Mouse (Mus musculus) limb, embryonic 15.5 days (tissue): Measurements from ENCODE around the gene Vwce. TPM values are rescaled to one million over a fixed set of nuclear protein-coding genes. Genes with fewer than 3 reads are reported as not detected.

Experiments
- ATAC-seq: fragments of 200-750 bp; cut with Nextera tagmentation; 2 replicates; pipeline ENCODE4 v1.8.0; 2017; ENCODE audit warnings: low read depth, moderate TSS enrichment; ENCODE audit not compliant: insufficient number of reproducible peaks, low FRiP score, low TSS enrichment
- H3K27ac ChIP-seq: fragments of 300-500 bp; sonication (generic); 2 replicates; pipeline ENCODE4 v1.5.1; 2015; ENCODE audit warnings: moderate library complexity, mild to moderate bottlenecking, inconsistent platforms
- H3K27me3 ChIP-seq: fragments of 300-500 bp; sonication (generic); 2 replicates; pipeline ENCODE4 v1.6.1; 2015; ENCODE audit warnings: inconsistent platforms
- H3K36me3 ChIP-seq: fragments of 300-500 bp; sonication (generic); 2 replicates; pipeline ENCODE4 v1.6.1; 2015; ENCODE audit warnings: inconsistent platforms
- H3K4me1 ChIP-seq: fragments of 300-500 bp; sonication (generic); 2 replicates; pipeline ENCODE4 v1.6.1; 2015; ENCODE audit warnings: inconsistent platforms
- H3K4me2 ChIP-seq: fragments of 300-500 bp; sonication (generic); 2 replicates; pipeline ENCODE4 v1.6.1; 2015; ENCODE audit warnings: mild to moderate bottlenecking, inconsistent platforms
- H3K4me3 ChIP-seq: fragments of 300-500 bp; sonication (generic); 2 replicates; pipeline ENCODE4 v1.5.1; 2015; ENCODE audit warnings: mild to moderate bottlenecking, inconsistent platforms
- H3K9ac ChIP-seq: fragments of 300-500 bp; sonication (generic); 2 replicates; pipeline ENCODE4 v1.6.1; 2015; ENCODE audit warnings: inconsistent platforms
- H3K9me3 ChIP-seq: fragments of 300-500 bp; sonication (generic); 2 replicates; pipeline ENCODE4 v1.6.1; 2016; ENCODE audit warnings: inconsistent platforms
- WGBS: fragments of 180-500 bp; shearing (Covaris S2); methylation state at CpG from one replicate; pipeline ENCODE4 v1.1.7; 2015; 5-methylcytosine and 5-hydroxymethylcytosine counted together
- polyA plus RNA-seq: library from polyadenylated mRNA; unstranded; fragments of >200 nt; fragmentation: Nextera tagmentation; extraction: Ambion mirVana; gene quantifications from 2 replicates; pipeline ENCODE4 v1.2.1, GENCODE M21; 2015

Vwce gene
- polyA plus RNA-seq, 1 experiment from 2014 or later, result 2.8 TPM

DNA sequence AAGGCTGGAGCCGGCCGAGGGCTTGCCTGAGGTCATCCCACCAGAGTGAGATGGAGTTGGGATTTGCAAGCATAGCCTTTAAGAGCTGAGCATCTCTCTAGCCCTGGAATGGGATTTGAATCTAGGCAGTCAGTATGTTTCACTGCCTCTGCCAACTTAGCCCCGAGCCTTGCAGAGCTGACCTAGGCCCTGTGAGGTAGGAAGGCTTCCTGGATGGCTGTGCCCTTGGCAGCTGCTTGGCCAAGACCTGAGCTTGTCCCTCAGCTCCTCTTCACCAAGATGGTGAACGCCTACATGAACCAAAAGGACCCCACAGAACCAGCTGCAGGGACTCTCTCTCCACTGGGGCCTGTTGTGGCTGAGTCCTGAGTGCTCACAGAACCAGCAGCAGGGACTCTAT lies 76.7 kb downstream of the Vwce start:
- Histone ChIP-seq H3K9ac (no peak overlapping the region), H3K4me2 (no peak overlapping the region), H3K4me3 (no peak overlapping the region), H3K36me3 (peaks cover 67% of the 10 kb centered on the region), H3K4me1 (peaks cover 22% of the 10 kb centered on the region), H3K27ac (no peak overlapping the region), H3K9me3 (no peaks in the 10 kb centered on the region), H3K27me3 (no peaks in the 10 kb centered on the region)
- ATAC-seq, result no peak
- WGBS, result 89% methylated on average over 4 of the region's 4 CpGs

DNA sequence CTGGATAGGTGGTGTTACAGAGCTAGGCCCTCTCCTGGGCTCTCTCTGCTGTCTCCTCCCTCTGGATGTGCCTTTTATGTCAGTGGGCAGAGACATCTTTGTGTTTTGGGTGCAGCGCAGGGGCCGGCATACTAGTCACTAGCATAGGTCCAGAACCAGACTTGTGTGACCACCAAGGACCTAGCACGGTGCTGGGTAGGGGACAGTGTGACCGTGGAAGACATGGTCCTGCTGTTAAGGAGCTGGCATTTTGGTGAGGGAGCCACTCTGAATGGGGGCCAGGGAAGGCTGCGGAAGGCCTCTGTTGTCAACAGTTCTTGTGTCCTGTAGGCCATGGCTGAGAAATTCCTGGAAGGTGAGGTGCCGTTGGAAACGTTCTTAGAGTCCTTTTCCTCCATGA lies 78.2 kb downstream of the Vwce start:
- no peak for ATAC-seq
- no peak overlapping the region for H3K4me2 ChIP-seq
- H3K36me3 ChIP-seq, result peaks cover 62% of the 10 kb centered on the region
- WGBS, result 93% methylated on average over 7 of the region's 7 CpGs
- H3K9ac ChIP-seq, result no peak overlapping the region
- no peak overlapping the region for H3K4me3 ChIP-seq
- peaks cover 22% of the 10 kb centered on the region for H3K4me1 ChIP-seq
- H3K27me3 ChIP-seq, result no peaks in the 10 kb centered on the region
- no peak overlapping the region for H3K27ac ChIP-seq
- no peaks in the 10 kb centered on the region for H3K9me3 ChIP-seq

DNA sequence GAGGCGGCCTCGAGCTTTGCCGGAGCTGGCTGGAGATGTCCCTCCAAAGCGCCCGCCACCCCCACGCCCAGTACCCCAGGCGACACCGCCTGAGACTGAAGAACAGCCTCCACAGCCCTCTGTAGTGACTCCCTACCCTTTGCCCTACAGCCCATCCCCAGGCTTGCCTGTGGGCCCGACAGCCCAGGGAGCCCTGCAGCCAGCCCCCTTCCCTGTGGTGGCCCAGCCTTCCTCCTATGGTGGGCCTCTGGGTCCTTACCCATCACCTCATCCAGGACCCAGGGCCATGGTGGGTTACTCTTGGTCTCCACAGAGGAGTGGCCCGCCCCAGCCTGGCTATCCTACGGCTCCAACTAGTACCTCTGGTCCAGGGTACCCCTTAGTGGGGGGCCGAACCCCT lies 78.6 kb downstream of the Vwce start:
- ATAC-seq, result no peak
- H3K4me1 ChIP-seq, result peaks cover 22% of the 10 kb centered on the region
- H3K9ac ChIP-seq, result no peak overlapping the region
- WGBS, result 94% methylated on average over 12 of the region's 12 CpGs
- H3K36me3 ChIP-seq, result peaks cover 57% of the 10 kb centered on the region
- H3K4me3 ChIP-seq, result no peak overlapping the region
- H3K27me3 ChIP-seq, result no peaks in the 10 kb centered on the region
- H3K27ac ChIP-seq, result no peak overlapping the region
- H3K9me3 ChIP-seq, result no peaks in the 10 kb centered on the region
- no peak overlapping the region for H3K4me2 ChIP-seq

DNA sequence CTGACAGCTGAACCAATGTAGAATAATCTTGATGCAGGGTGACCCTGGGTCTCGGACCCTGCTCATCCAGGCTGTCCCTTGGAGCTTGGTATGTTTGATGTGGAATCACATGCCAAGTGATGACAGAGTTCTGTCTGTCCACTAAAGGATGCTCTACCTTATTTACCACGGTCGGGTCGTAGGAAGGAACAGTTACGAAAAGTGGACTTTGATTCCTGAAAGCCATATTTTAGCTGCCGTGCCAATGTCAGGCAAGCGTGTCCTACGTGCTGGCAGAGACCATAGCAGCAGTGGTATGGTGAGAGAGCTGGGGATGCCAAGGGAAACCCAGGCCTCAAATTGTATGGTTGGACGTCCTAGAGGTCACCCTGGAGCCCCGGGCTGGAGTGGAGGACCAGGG lies 79.5 kb downstream of the Vwce start:
- H3K36me3 ChIP-seq, result peaks cover 49% of the 10 kb centered on the region
- no peak overlapping the region for H3K9ac ChIP-seq
- H3K27me3 ChIP-seq, result no peaks in the 10 kb centered on the region
- no peak overlapping the region for H3K4me3 ChIP-seq
- no peak for ATAC-seq
- H3K4me1 ChIP-seq, result peaks cover 22% of the 10 kb centered on the region
- 94% methylated on average over 10 of the region's 10 CpGs for WGBS
- no peaks in the 10 kb centered on the region for H3K9me3 ChIP-seq
- no peak overlapping the region for H3K4me2 ChIP-seq
- H3K27ac ChIP-seq, result no peak overlapping the region

DNA sequence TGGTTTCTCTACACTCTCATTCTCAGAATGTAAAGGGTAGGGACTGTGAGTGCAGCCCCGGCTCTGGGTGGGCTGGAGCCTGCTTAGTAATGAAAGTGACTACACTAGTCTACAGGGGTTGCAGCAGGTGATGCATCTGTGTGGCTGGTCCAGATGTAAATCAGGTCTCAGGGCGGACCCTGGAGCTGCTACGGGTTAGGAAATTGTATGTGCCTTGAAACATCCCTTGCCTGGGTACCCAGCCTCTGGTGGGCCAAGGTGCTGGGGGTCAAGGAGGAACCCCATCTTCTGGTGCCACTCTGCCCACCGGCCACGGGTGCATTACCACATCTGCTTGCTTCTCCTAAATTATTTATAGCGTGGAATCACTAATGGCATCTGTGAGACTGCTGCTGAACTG lies 80.2 kb downstream of the Vwce start:
- Histone ChIP-seq H3K36me3 (peaks cover 46% of the 10 kb centered on the region), H3K27me3 (no peaks in the 10 kb centered on the region), H3K4me1 (peaks cover 16% of the 10 kb centered on the region), H3K4me2 (no peak overlapping the region), H3K4me3 (no peak overlapping the region), H3K27ac (peak overlapping the region; percentile 17; the same call in 1 of the 2 replicates), H3K9ac (no peak overlapping the region), H3K9me3 (no peaks in the 10 kb centered on the region)
- 75% methylated on average over 6 of the region's 6 CpGs for WGBS
- ATAC-seq, result no peak

DNA sequence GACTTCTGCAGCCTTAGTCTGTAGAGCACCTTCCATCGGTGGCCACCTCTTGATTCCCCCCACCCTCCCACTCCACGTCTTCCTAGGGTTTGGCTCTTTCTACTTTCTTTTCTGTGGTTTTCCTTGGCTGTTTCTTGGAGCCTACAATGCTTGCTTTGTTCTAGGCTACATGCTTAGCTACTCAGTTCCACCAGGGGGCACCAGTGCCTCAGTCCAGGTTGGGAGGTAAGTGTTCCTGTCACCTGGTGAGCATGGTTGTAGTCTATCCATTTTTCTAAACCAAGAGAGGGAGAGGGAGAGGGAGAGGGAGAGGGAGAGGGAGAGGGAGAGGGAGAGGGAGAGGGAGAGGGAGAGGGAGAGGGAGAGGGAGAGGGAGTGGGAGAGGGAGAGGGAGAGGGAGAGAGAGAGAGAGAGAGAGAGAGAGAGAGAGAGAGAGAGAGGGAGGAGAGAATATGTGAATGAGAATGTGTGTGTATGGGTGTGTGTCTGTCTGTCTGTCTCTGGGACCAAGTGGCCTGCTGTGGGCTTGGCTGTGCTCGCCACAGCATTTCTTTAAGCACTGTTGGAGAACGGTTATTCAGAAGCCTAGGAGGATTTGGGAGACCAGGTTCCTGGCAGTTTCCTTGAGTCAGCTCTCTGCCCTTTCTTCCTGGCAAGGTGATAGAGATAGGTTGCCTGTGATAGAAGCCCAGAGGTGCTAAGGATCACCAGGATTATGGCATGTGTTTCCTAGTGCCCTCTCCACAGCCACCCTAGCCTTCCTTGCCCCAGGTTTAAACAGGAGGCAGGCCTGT lies 80.9 kb downstream of the Vwce start:
- Histone ChIP-seq H3K27me3 (no peaks in the 10 kb centered on the region), H3K9ac (no peak overlapping the region), H3K9me3 (no peaks in the 10 kb centered on the region), H3K36me3 (peaks cover 46% of the 10 kb centered on the region), H3K27ac (peak overlapping the region; percentile 17; the same call in 1 of the 2 replicates), H3K4me1 (peaks cover 12% of the 10 kb centered on the region), H3K4me2 (no peak overlapping the region), H3K4me3 (no peak overlapping the region)
- 38% methylated on average over 4 of the region's 4 CpGs for WGBS
- ATAC-seq, result no peak

DNA sequence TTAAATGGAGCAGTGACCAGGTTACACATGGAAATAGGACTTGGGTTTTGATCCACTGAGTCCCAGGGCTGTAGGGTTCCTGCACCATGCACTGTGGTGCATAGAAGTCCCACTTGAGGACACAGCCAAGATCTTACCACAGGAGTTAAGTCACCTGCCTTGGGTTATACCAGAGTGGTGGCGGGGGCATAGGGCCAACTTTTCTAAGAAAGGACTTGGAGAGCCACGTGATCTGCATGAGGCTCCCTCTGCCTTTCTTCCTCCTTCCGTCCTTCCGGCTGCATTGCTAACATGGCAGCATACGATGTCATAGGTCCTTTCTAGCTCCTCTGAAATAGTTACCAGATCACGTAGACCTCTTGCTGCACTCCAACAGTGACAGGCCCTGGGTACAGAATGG lies 81.5 kb downstream of the Vwce start:
- no peak overlapping the region for H3K4me3 ChIP-seq
- H3K4me2 ChIP-seq, result no peak overlapping the region
- H3K36me3 ChIP-seq, result peaks cover 40% of the 10 kb centered on the region
- no peaks in the 10 kb centered on the region for H3K27me3 ChIP-seq
- H3K27ac ChIP-seq, result no peak overlapping the region
- peaks cover 15% of the 10 kb centered on the region for H3K4me1 ChIP-seq
- no peak overlapping the region for H3K9ac ChIP-seq
- no peak for ATAC-seq
- no peaks in the 10 kb centered on the region for H3K9me3 ChIP-seq
- WGBS, result 86% methylated on average over 6 of the region's 6 CpGs

Other genes starting within 250 kb of the Vwce start
- 1.3 and 1.4 TPM in 2 replicates for gene Syt7, start 245.1 kb upstream of the Vwce start, polyA plus RNA-seq
- gene Lrrc10b, start 176.7 kb upstream of the Vwce start, polyA plus RNA-seq, result 0.46 and 0.68 TPM in 2 replicates
- 0.13 and 0.30 TPM in 2 replicates for gene Ppp1r32, start 151.3 kb upstream of the Vwce start, polyA plus RNA-seq
- gene Cpsf7, start 108.9 kb upstream of the Vwce start, polyA plus RNA-seq, result 38.2 and 39.2 TPM in 2 replicates
- 59.5 and 60.3 TPM in 2 replicates for gene Sdhaf2, start 108.1 kb upstream of the Vwce start, polyA plus RNA-seq
- gene Tmem216, start 78.0 kb upstream of the Vwce start, polyA plus RNA-seq, result 34.2 and 37.3 TPM in 2 replicates
- gene Cyb561a3, start 57.0 kb upstream of the Vwce start, polyA plus RNA-seq, result 21.6 and 25.8 TPM in 2 replicates
- gene Tmem138, start 56.9 kb upstream of the Vwce start, polyA plus RNA-seq, result 26.8 and 31.1 TPM in 2 replicates
- gene Ddb1, start 28.9 kb upstream of the Vwce start, polyA plus RNA-seq, result 350 and 363 TPM in 2 replicates
- gene Tkfc, start 28.6 kb upstream of the Vwce start, polyA plus RNA-seq, result 12.0 and 13.2 TPM in 2 replicates
- gene Pga5, start 43.9 kb downstream of the Vwce start, polyA plus RNA-seq, result not detected in 2 replicates
- gene Vps37c, start 54.5 kb downstream of the Vwce start, polyA plus RNA-seq, result 46.0 and 48.6 TPM in 2 replicates
- 0.67 and 1.0 TPM in 2 replicates for gene Cd5, start 104.8 kb downstream of the Vwce start, polyA plus RNA-seq
- gene Cd6, start 195.8 kb downstream of the Vwce start, polyA plus RNA-seq, result not detected in 2 replicates
- 5.0 and 5.1 TPM in 2 replicates for gene Slc15a3, start 205.5 kb downstream of the Vwce start, polyA plus RNA-seq
- gene Tmem132a, start 235.7 kb downstream of the Vwce start, polyA plus RNA-seq, result 65.2 and 67.4 TPM in 2 replicates
- gene Tmem109, start 247.8 kb downstream of the Vwce start, polyA plus RNA-seq, result 138 and 163 TPM in 2 replicates